Mouse (Mus musculus): ENCODE measurements around the gene Olfr1047. TPM values are rescaled to one million over a fixed set of nuclear protein-coding genes. Genes with fewer than 3 reads are reported as not detected.

Gene Olfr1047
- polyA plus RNA-seq (2017; shearing (Covaris generic)) = not detected

GRCm38 (mm10) chr2:86231301-86231700, at the start of gene Olfr1047:
Olfr1047 (minus strand) TSS chr2:86231401.

DNA sequence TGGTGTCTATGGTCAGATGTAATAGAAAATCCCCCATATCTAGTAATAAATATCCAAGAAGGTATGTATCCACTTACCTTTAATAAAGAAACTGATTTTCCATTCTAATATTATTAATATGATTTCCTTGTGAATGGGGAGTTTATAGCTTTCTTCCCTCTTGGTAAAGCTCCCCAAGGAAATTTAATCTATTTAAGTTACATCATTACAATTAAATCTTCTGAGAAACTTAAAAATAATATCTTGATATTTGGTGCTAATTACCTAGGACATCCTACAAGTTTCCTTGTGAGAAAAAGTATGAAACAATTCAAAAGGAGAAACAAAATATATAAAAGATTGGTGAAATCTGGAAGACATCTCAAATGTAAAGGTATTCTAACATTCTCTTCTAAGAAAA, 47.8 kb upstream of the Olfr1047 start, which contains the start of gene Olfr1051:
TSS of gene Olfr1051 (minus strand) at position 101 of the 400 bp plus-strand sequence.

DNA sequence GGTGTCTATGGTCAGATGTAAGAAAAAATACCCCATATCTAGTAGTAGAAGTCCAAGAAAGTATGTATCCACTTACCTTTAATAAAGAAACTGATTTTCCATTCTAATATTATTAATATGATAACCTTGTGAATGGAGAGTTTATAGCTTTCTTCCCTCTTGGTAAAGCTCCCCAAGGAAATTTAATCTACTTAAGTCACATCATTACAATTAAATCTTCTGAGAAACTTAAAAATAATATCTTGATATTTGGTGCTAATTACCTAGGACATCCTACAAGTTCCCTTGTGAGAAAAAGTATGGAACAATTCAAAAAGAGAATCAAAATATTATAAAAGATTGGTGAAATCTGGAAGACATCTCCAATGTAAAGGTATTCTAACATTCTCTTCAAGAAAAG, 27.0 kb upstream of the Olfr1047 start, which contains the start of gene Olfr1049:
TSS of gene Olfr1049 (minus strand) at position 101 of the 400 bp plus-strand sequence.

GRCm38 (mm10) chr2:86240189-86240588, 9.0 kb upstream of the Olfr1047 start, which contains the start of gene Olfr1048:
Olfr1048 (minus strand) TSS chr2:86240289.

GRCm38 (mm10) chr2:86219214-86219613, 12.0 kb downstream of the Olfr1047 start, which contains the start of gene Olfr1046:
Olfr1046 (minus strand) TSS chr2:86219314.

DNA sequence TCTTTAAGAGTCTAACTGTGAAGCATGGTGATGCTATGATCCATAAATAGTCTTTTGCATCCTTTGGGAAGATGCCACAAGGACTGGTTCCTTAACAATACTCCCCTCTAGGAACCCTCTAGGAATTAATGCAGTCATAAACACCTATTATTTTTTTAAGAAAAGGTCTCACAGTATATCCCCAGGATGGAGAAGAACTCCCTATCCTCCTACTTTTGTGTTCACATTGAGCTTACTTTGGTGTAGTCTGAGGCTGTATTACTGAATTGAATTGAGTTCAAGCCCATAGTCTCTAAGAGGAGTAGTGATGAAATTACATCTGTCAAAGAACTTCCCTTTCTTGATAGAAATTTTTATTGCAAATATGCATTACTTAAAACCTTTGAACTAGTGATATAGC, 28.3 kb downstream of the Olfr1047 start, which contains the start of gene Olfr1045:
TSS of gene Olfr1045 (minus strand) at position 101 of the 400 bp plus-strand sequence.

GRCm38 (mm10) chr2:86185583-86185982, 45.6 kb downstream of the Olfr1047 start, which contains the start of gene Olfr52:
Olfr52 (minus strand) TSS chr2:86185683.

DNA sequence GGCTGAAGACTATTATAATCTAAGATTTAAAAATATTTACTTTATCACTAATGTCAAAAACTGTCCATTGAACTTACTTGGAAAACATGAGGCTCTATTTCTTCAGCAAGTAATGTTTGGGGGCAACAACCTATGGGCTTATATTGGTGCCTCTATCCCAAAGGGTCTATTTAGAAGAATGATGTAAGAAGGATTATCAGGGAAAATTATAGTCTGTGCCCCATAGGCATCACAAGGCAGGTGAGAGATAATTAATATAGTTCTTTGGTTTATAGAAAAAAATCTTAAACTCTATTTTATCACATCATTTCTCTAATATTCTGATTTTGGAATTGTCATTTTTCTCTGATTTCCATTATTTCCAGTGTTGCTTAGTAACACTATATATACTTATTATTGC, 53.5 kb downstream of the Olfr1047 start, which contains the start of gene Olfr1044:
TSS of gene Olfr1044 (minus strand) at position 101 of the 400 bp plus-strand sequence.

Other genes with a start within 250 kb of the Olfr1047 start
- not detected for gene Olfr1031, start 241.1 kb downstream of the Olfr1047 start, polyA plus RNA-seq (2017; shearing (Covaris generic))
- gene Olfr1032, start 225.9 kb downstream of the Olfr1047 start, polyA plus RNA-seq (2017; shearing (Covaris generic)) = not detected
- gene Olfr1033, start 210.8 kb downstream of the Olfr1047 start, polyA plus RNA-seq (2017; shearing (Covaris generic)) = 3.2 TPM
- not detected for gene Olfr1034, start 185.5 kb downstream of the Olfr1047 start, polyA plus RNA-seq (2017; shearing (Covaris generic))
- not detected for gene Olfr1036, start 157.4 kb downstream of the Olfr1047 start, polyA plus RNA-seq (2017; shearing (Covaris generic))
- not detected for gene Olfr1037, start 144.0 kb downstream of the Olfr1047 start, polyA plus RNA-seq (2017; shearing (Covaris generic))
- not detected for gene Olfr1039, start 95.5 kb downstream of the Olfr1047 start, polyA plus RNA-seq (2017; shearing (Covaris generic))
- gene Olfr1040, start 84.7 kb downstream of the Olfr1047 start, polyA plus RNA-seq (2017; shearing (Covaris generic)) = not detected
- 0.05 TPM for gene Olfr1042, start 69.6 kb downstream of the Olfr1047 start, polyA plus RNA-seq (2017; shearing (Covaris generic))
- 0.11 TPM for gene Olfr1043, start 63.9 kb downstream of the Olfr1047 start, polyA plus RNA-seq (2017; shearing (Covaris generic))
- gene Olfr1044, start 53.6 kb downstream of the Olfr1047 start, polyA plus RNA-seq (2017; shearing (Covaris generic)) = not detected
- not detected for gene Olfr52, start 45.7 kb downstream of the Olfr1047 start, polyA plus RNA-seq (2017; shearing (Covaris generic))
- gene Olfr1045, start 28.4 kb downstream of the Olfr1047 start, polyA plus RNA-seq (2017; shearing (Covaris generic)) = not detected
- 0.06 TPM for gene Olfr1046, start 12.1 kb downstream of the Olfr1047 start, polyA plus RNA-seq (2017; shearing (Covaris generic))
- gene Olfr1048, start 8.9 kb upstream of the Olfr1047 start, polyA plus RNA-seq (2017; shearing (Covaris generic)) = not detected
- 0.12 TPM for gene Olfr1049, start 26.9 kb upstream of the Olfr1047 start, polyA plus RNA-seq (2017; shearing (Covaris generic))
- gene Olfr1051, start 47.7 kb upstream of the Olfr1047 start, polyA plus RNA-seq (2017; shearing (Covaris generic)) = not detected
- gene Olfr1052, start 61.1 kb upstream of the Olfr1047 start, polyA plus RNA-seq (2017; shearing (Covaris generic)) = not detected
- not detected for gene Olfr1053, start 83.9 kb upstream of the Olfr1047 start, polyA plus RNA-seq (2017; shearing (Covaris generic))
- not detected for gene Olfr1054, start 104.0 kb upstream of the Olfr1047 start, polyA plus RNA-seq (2017; shearing (Covaris generic))
- gene Olfr1055, start 118.9 kb upstream of the Olfr1047 start, polyA plus RNA-seq (2017; shearing (Covaris generic)) = not detected
- not detected for gene Olfr1056, start 131.1 kb upstream of the Olfr1047 start, polyA plus RNA-seq (2017; shearing (Covaris generic))
- gene Olfr1057, start 147.0 kb upstream of the Olfr1047 start, polyA plus RNA-seq (2017; shearing (Covaris generic)) = not detected
- gene Olfr1058, start 157.2 kb upstream of the Olfr1047 start, polyA plus RNA-seq (2017; shearing (Covaris generic)) = not detected
- gene Olfr1061, start 182.6 kb upstream of the Olfr1047 start, polyA plus RNA-seq (2017; shearing (Covaris generic)) = not detected
- not detected for gene Olfr1062, start 195.3 kb upstream of the Olfr1047 start, polyA plus RNA-seq (2017; shearing (Covaris generic))
- gene Olfr1065, start 219.2 kb upstream of the Olfr1047 start, polyA plus RNA-seq (2017; shearing (Covaris generic)) = not detected
- gene Olfr1066, start 224.9 kb upstream of the Olfr1047 start, polyA plus RNA-seq (2017; shearing (Covaris generic)) = not detected